Mouse (Mus musculus): ENCODE measurements around the gene Gm49373.
A peak's percentile ranks its signal among the peaks of the same experiment; 100 is the strongest.
"Not testable (repeated sequence)": the region's sequence is repeated elsewhere in the genome, so short reads cannot be mapped to it uniquely, and the experiment has no call there.

Gene Gm49373

GRCm38 (mm10) chr9:21072641-21073040 is 255 bp downstream of the Gm49373 start:
- no peak for DNase-seq (ENCODE audit: low spot score)

GRCm38 (mm10) chr9:21067006-21067684 is 5.8 kb downstream of the Gm49373 start, which contains the start of gene Zglp1:
Gene Zglp1, minus strand, starts transcription at chr9:21067093.
- DNase-seq (ENCODE audit: low spot score): no peak

GRCm38 (mm10) chr9:21062928-21063327 is 10.0 kb downstream of the Gm49373 start:
- no peak for DNase-seq (ENCODE audit: low spot score)

- DNase-seq (ENCODE audit: low spot score): no peak
Measured at GRCm38 (mm10) chr9:21051578-21051977, 21.3 kb downstream of the Gm49373 start.

GRCm38 (mm10) chr9:21045235-21045634 is 27.7 kb downstream of the Gm49373 start:
- DNase-seq (ENCODE audit: low spot score): no peak

GRCm38 (mm10) chr9:21044785-21045184 is 28.1 kb downstream of the Gm49373 start:
- DNase-seq (ENCODE audit: low spot score): not testable (repeated sequence)

- no peak for DNase-seq (ENCODE audit: low spot score)
Measured at GRCm38 (mm10) chr9:21043563-21043962, 29.3 kb downstream of the Gm49373 start.

GRCm38 (mm10) chr9:21041308-21041707 is 31.6 kb downstream of the Gm49373 start:
- no peak for DNase-seq (ENCODE audit: low spot score)

GRCm38 (mm10) chr9:21039779-21040178 is 33.1 kb downstream of the Gm49373 start:
- DNase-seq (ENCODE audit: low spot score): no peak

GRCm38 (mm10) chr9:21037481-21037891 is 35.4 kb downstream of the Gm49373 start:
- DNase-seq (ENCODE audit: low spot score): no peak

GRCm38 (mm10) chr9:21036666-21037065 is 36.2 kb downstream of the Gm49373 start:
- no peak for DNase-seq (ENCODE audit: low spot score)

GRCm38 (mm10) chr9:21036161-21036560 is 36.7 kb downstream of the Gm49373 start:
- no peak for DNase-seq (ENCODE audit: low spot score)

- no peak for DNase-seq (ENCODE audit: low spot score)
Measured at GRCm38 (mm10) chr9:21035586-21035985, 37.3 kb downstream of the Gm49373 start.

- DNase-seq (ENCODE audit: low spot score): no peak
Measured at GRCm38 (mm10) chr9:21034481-21035085, 38.3 kb downstream of the Gm49373 start.

GRCm38 (mm10) chr9:21033136-21033535 is 39.8 kb downstream of the Gm49373 start:
- peak; percentile 48 for DNase-seq (ENCODE audit: low spot score)

- DNase-seq (ENCODE audit: low spot score): no peak
Measured at GRCm38 (mm10) chr9:21032491-21032890, 40.4 kb downstream of the Gm49373 start.

GRCm38 (mm10) chr9:21031896-21032351 is 41.0 kb downstream of the Gm49373 start, which contains the start of gene Icam5:
Gene Icam5, plus strand, starts transcription at chr9:21032073.
- no peak for DNase-seq (ENCODE audit: low spot score)

- DNase-seq (ENCODE audit: low spot score): no peak
Measured at GRCm38 (mm10) chr9:21031251-21031895, 41.5 kb downstream of the Gm49373 start.

- DNase-seq (ENCODE audit: low spot score): peak; percentile 47
Measured at GRCm38 (mm10) chr9:21030781-21031250, 42.1 kb downstream of the Gm49373 start.

GRCm38 (mm10) chr9:21030055-21030600 is 42.8 kb downstream of the Gm49373 start:
- no peak for DNase-seq (ENCODE audit: low spot score)

- peak; percentile 64 for DNase-seq (ENCODE audit: low spot score)
Measured at GRCm38 (mm10) chr9:21029291-21030054, 43.4 kb downstream of the Gm49373 start, which contains the start of gene Icam4. Gene Icam4, plus strand, starts transcription at chr9:21029373.

Measured in ovary, postnatal 10 days (tissue).